Mouse (Mus musculus): ENCODE measurements at regions not wholly inside any gene's neighbourhood (a gene's known extent, or its start where the extent isn't known, plus 50 kb on each side); places are given as distances from the start of the nearest gene placed in this dataset.

GRCm38 (mm10) chr13:39472621-39473020 is 511.9 kb upstream of the Slc35b3 start:
- no peaks in the 10 kb centered on the region for H3K9me3 ChIP-seq (ENCODE audit: control insufficient read depth, low read length)
- no peak overlapping the region for H3K4me2 ChIP-seq (ENCODE audit: low read length)
- no peak overlapping the region for H3K27ac ChIP-seq (replicated peaks in 1 of 2; ENCODE audit: control insufficient read depth in 1 of 2, insufficient read depth in 1 of 2, low read depth in 2 of 2, low read length in 2 of 2)
- H3K4me1 ChIP-seq (ENCODE audit: control insufficient read depth in 2 of 2, insufficient read depth in 2 of 2, low read length in 2 of 2) = no peaks in the 10 kb centered on the region; a peak in 1 of 4 replicates
- WGBS = 26% methylated on average over 6 of the region's 6 CpGs
- H3K9ac ChIP-seq (ENCODE audit: low read length) = no peak overlapping the region
- H3K4me3 ChIP-seq (ENCODE audit: control insufficient read depth in 1 of 2, insufficient read depth in 1 of 2, low read depth in 1 of 2, low read length in 2 of 2) = no peak overlapping the region
- no peaks in the 10 kb centered on the region for H3K27me3 ChIP-seq (ENCODE audit: control insufficient read depth, insufficient read depth, low read length)
- no peaks in the 10 kb centered on the region for H3K36me3 ChIP-seq (ENCODE audit: control insufficient read depth, insufficient read depth, low read length)
- no peak for ATAC-seq (ENCODE audit: insufficient number of reproducible peaks, insufficient read depth, low FRiP score, low read depth)

GRCm38 (mm10) chr13:39441799-39442198 is 481.1 kb upstream of the Slc35b3 start:
- Histone ChIP-seq H3K27me3 (ENCODE audit: control insufficient read depth, insufficient read depth, low read length) (no peaks in the 10 kb centered on the region), H3K9me3 (ENCODE audit: control insufficient read depth, low read length) (no peaks in the 10 kb centered on the region), H3K4me2 (ENCODE audit: low read length) (no peak overlapping the region), H3K4me1 (ENCODE audit: control insufficient read depth in 2 of 2, insufficient read depth in 2 of 2, low read length in 2 of 2) (no peaks in the 10 kb centered on the region), H3K27ac (replicated peaks in 1 of 2; ENCODE audit: control insufficient read depth in 1 of 2, insufficient read depth in 1 of 2, low read depth in 2 of 2, low read length in 2 of 2) (no peak overlapping the region), H3K36me3 (ENCODE audit: control insufficient read depth, insufficient read depth, low read length) (no peaks in the 10 kb centered on the region), H3K9ac (ENCODE audit: low read length) (no peak overlapping the region), H3K4me3 (ENCODE audit: control insufficient read depth in 1 of 2, insufficient read depth in 1 of 2, low read depth in 1 of 2, low read length in 2 of 2) (no peak overlapping the region)
- WGBS = 94% methylated on average over 13 of the region's 13 CpGs
- no peak for ATAC-seq (ENCODE audit: insufficient number of reproducible peaks, insufficient read depth, low FRiP score, low read depth)

- 30% methylated on average over 8 of the region's 8 CpGs for WGBS
- ATAC-seq (ENCODE audit: insufficient number of reproducible peaks, insufficient read depth, low FRiP score, low read depth) = no peak; the same call in 1 of the 2 replicates
- no peaks in the 10 kb centered on the region for H3K27me3 ChIP-seq (ENCODE audit: control insufficient read depth, insufficient read depth, low read length)
These were observed 480.2 kb upstream of the Slc35b3 start for GRCm38 (mm10) chr13:39440907-39441306.

GRCm38 (mm10) chr13:39440336-39440735 is 479.7 kb upstream of the Slc35b3 start:
- no peaks in the 10 kb centered on the region for H3K27me3 ChIP-seq (ENCODE audit: control insufficient read depth, insufficient read depth, low read length)
- no peak overlapping the region for H3K4me2 ChIP-seq (ENCODE audit: low read length)
- ATAC-seq (ENCODE audit: insufficient number of reproducible peaks, insufficient read depth, low FRiP score, low read depth) = no peak
- H3K36me3 ChIP-seq (ENCODE audit: control insufficient read depth, insufficient read depth, low read length) = no peaks in the 10 kb centered on the region
- WGBS = 88% methylated on average over 10 of the region's 10 CpGs
- H3K4me1 ChIP-seq (ENCODE audit: control insufficient read depth in 2 of 2, insufficient read depth in 2 of 2, low read length in 2 of 2) = no peaks in the 10 kb centered on the region
- H3K9me3 ChIP-seq (ENCODE audit: control insufficient read depth, low read length) = no peaks in the 10 kb centered on the region
- H3K4me3 ChIP-seq (ENCODE audit: control insufficient read depth in 1 of 2, insufficient read depth in 1 of 2, low read depth in 1 of 2, low read length in 2 of 2) = no peak overlapping the region
- H3K27ac ChIP-seq (replicated peaks in 1 of 2; ENCODE audit: control insufficient read depth in 1 of 2, insufficient read depth in 1 of 2, low read depth in 2 of 2, low read length in 2 of 2) = no peak overlapping the region
- H3K9ac ChIP-seq (ENCODE audit: low read length) = no peak overlapping the region

More at GRCm38 (mm10) chr13:39440907-39441306, 480.2 kb upstream of the Slc35b3 start:
- Histone ChIP-seq H3K9me3 (ENCODE audit: control insufficient read depth, low read length) (no peaks in the 10 kb centered on the region), H3K36me3 (ENCODE audit: control insufficient read depth, insufficient read depth, low read length) (no peaks in the 10 kb centered on the region), H3K4me1 (ENCODE audit: control insufficient read depth in 2 of 2, insufficient read depth in 2 of 2, low read length in 2 of 2) (no peaks in the 10 kb centered on the region), H3K27ac (replicated peaks in 1 of 2; ENCODE audit: control insufficient read depth in 1 of 2, insufficient read depth in 1 of 2, low read depth in 2 of 2, low read length in 2 of 2) (no peak overlapping the region), H3K9ac (ENCODE audit: low read length) (no peak overlapping the region), H3K4me3 (ENCODE audit: control insufficient read depth in 1 of 2, insufficient read depth in 1 of 2, low read depth in 1 of 2, low read length in 2 of 2) (no peak overlapping the region), H3K4me2 (ENCODE audit: low read length) (no peak overlapping the region)

GRCm38 (mm10) chr13:39427996-39428395 is 467.3 kb upstream of the Slc35b3 start:
- H3K27me3 ChIP-seq (ENCODE audit: control insufficient read depth, insufficient read depth, low read length) = no peaks in the 10 kb centered on the region
- H3K9ac ChIP-seq (ENCODE audit: low read length) = no peak overlapping the region
- H3K4me3 ChIP-seq (ENCODE audit: control insufficient read depth in 1 of 2, insufficient read depth in 1 of 2, low read depth in 1 of 2, low read length in 2 of 2) = no peak overlapping the region
- H3K9me3 ChIP-seq (ENCODE audit: control insufficient read depth, low read length) = no peaks in the 10 kb centered on the region
- no peaks in the 10 kb centered on the region for H3K4me1 ChIP-seq (ENCODE audit: control insufficient read depth in 2 of 2, insufficient read depth in 2 of 2, low read length in 2 of 2)
- H3K27ac ChIP-seq (replicated peaks in 1 of 2; ENCODE audit: control insufficient read depth in 1 of 2, insufficient read depth in 1 of 2, low read depth in 2 of 2, low read length in 2 of 2) = no peak overlapping the region
- no peaks in the 10 kb centered on the region for H3K36me3 ChIP-seq (ENCODE audit: control insufficient read depth, insufficient read depth, low read length)
- no peak for ATAC-seq (ENCODE audit: insufficient number of reproducible peaks, insufficient read depth, low FRiP score, low read depth)
- WGBS = 77% methylated on average over 3 of the region's 3 CpGs
- H3K4me2 ChIP-seq (ENCODE audit: low read length) = no peak overlapping the region

GRCm38 (mm10) chr13:39425944-39426343 is 465.3 kb upstream of the Slc35b3 start:
- Histone ChIP-seq H3K27ac (replicated peaks in 1 of 2; ENCODE audit: control insufficient read depth in 1 of 2, insufficient read depth in 1 of 2, low read depth in 2 of 2, low read length in 2 of 2) (no peak overlapping the region), H3K9ac (ENCODE audit: low read length) (no peak overlapping the region), H3K4me3 (ENCODE audit: control insufficient read depth in 1 of 2, insufficient read depth in 1 of 2, low read depth in 1 of 2, low read length in 2 of 2) (no peak overlapping the region), H3K4me2 (ENCODE audit: low read length) (no peak overlapping the region), H3K36me3 (ENCODE audit: control insufficient read depth, insufficient read depth, low read length) (no peaks in the 10 kb centered on the region), H3K4me1 (ENCODE audit: control insufficient read depth in 2 of 2, insufficient read depth in 2 of 2, low read length in 2 of 2) (no peaks in the 10 kb centered on the region), H3K9me3 (ENCODE audit: control insufficient read depth, low read length) (no peaks in the 10 kb centered on the region), H3K27me3 (ENCODE audit: control insufficient read depth, insufficient read depth, low read length) (no peaks in the 10 kb centered on the region)
- WGBS = 61% methylated on average over 6 of the region's 6 CpGs
- no peak for ATAC-seq (ENCODE audit: insufficient number of reproducible peaks, insufficient read depth, low FRiP score, low read depth)

GRCm38 (mm10) chr13:39418127-39418526 is 457.5 kb upstream of the Slc35b3 start:
- no peak for ATAC-seq (ENCODE audit: insufficient number of reproducible peaks, insufficient read depth, low FRiP score, low read depth)
- 15% methylated on average over 7 of the region's 7 CpGs for WGBS
- Histone ChIP-seq H3K4me1 (ENCODE audit: control insufficient read depth in 2 of 2, insufficient read depth in 2 of 2, low read length in 2 of 2) (peaks cover 4 to 10% of the 10 kb centered on the region in 2 experiments; a peak in 3 of 4 replicates), H3K4me3 (ENCODE audit: control insufficient read depth in 1 of 2, insufficient read depth in 1 of 2, low read depth in 1 of 2, low read length in 2 of 2) (no peak overlapping the region), H3K27me3 (ENCODE audit: control insufficient read depth, insufficient read depth, low read length) (no peaks in the 10 kb centered on the region), H3K36me3 (ENCODE audit: control insufficient read depth, insufficient read depth, low read length) (no peaks in the 10 kb centered on the region), H3K9me3 (ENCODE audit: control insufficient read depth, low read length) (0 out of 2 replicates have a peak, but pooled peaks cover 3% of the 10 kb centered on the region), H3K9ac (ENCODE audit: low read length) (no peak overlapping the region), H3K27ac (replicated peaks in 1 of 2; ENCODE audit: control insufficient read depth in 1 of 2, insufficient read depth in 1 of 2, low read depth in 2 of 2, low read length in 2 of 2) (no peak overlapping the region), H3K4me2 (ENCODE audit: low read length) (peak overlapping the region; percentile 3)

- no peak overlapping the region for H3K9ac ChIP-seq (ENCODE audit: low read length)
- H3K4me3 ChIP-seq (ENCODE audit: control insufficient read depth in 1 of 2, insufficient read depth in 1 of 2, low read depth in 1 of 2, low read length in 2 of 2) = no peak overlapping the region
- H3K4me1 ChIP-seq (ENCODE audit: control insufficient read depth in 2 of 2, insufficient read depth in 2 of 2, low read length in 2 of 2) = no peaks in the 10 kb centered on the region; a peak in 1 of 4 replicates
- no peaks in the 10 kb centered on the region for H3K36me3 ChIP-seq (ENCODE audit: control insufficient read depth, insufficient read depth, low read length)
- H3K9me3 ChIP-seq (ENCODE audit: control insufficient read depth, low read length) = 0 out of 2 replicates have a peak, but pooled peaks cover 3% of the 10 kb centered on the region
- 68% methylated on average over 14 of the region's 14 CpGs for WGBS
- H3K4me2 ChIP-seq (ENCODE audit: low read length) = no peak overlapping the region
- ATAC-seq (ENCODE audit: insufficient number of reproducible peaks, insufficient read depth, low FRiP score, low read depth) = no peak
- no peaks in the 10 kb centered on the region for H3K27me3 ChIP-seq (ENCODE audit: control insufficient read depth, insufficient read depth, low read length)
- H3K27ac ChIP-seq (replicated peaks in 1 of 2; ENCODE audit: control insufficient read depth in 1 of 2, insufficient read depth in 1 of 2, low read depth in 2 of 2, low read length in 2 of 2) = no peak overlapping the region
These were observed 451.0 kb upstream of the Slc35b3 start for GRCm38 (mm10) chr13:39411471-39412251.
